Mouse (Mus musculus): ENCODE data around the gene Paox. TPM values are rescaled to one million over a fixed set of nuclear protein-coding genes. Genes with fewer than 3 reads are reported as not detected.

Paox gene
- polyA plus RNA-seq, 1 experiment from 2014 or later: 18.6 TPM

DNA sequence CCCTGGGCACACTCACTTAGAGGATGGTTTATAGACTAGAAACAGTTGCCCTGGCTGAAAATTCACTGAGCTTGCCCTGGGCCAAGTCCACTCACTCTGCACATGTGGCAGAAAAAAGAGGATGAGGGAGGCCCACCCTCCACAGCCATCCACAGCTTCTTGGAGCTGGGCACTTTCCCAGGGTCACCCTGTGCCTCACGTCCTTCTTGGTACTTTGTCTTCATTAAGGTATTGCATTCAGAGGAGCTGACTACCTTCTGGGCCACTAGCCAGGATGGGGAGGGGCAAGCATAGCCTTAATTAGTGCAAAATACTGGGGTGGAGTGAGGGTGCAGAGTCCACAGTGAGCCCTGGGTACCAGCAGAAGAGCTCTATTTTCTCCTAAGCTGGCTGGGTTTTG, 20.0 kb upstream of the Paox start:
- Histone ChIP-seq H3K4me1 (peaks cover 9% of the 10 kb centered on the region), H3K4me3 (no peak overlapping the region), H3K36me3 (replicated peaks) (no peaks in the 10 kb centered on the region), H3K27me3 (replicated peaks; ENCODE audit: low read depth, poor library complexity, severe bottlenecking) (0 out of 2 replicates have a peak, but pooled peaks cover 3% of the 10 kb centered on the region), H3K9me3 (no peaks in the 10 kb centered on the region), H3K27ac (replicated peaks) (no peak overlapping the region)
- WGBS: 62% methylated on average over 1 of the region's 1 CpGs
- no peak for DNase-seq (ENCODE audit: low spot score)

GRCm38 (mm10) chr7:140096055-140096454, 19.5 kb upstream of the Paox start:
- Histone ChIP-seq H3K4me1 (peaks cover 10% of the 10 kb centered on the region), H3K4me3 (no peak overlapping the region), H3K27ac (replicated peaks) (no peak overlapping the region), H3K36me3 (replicated peaks) (no peaks in the 10 kb centered on the region), H3K27me3 (replicated peaks; ENCODE audit: low read depth, poor library complexity, severe bottlenecking) (peaks cover 7% of the 10 kb centered on the region), H3K9me3 (no peaks in the 10 kb centered on the region)
- DNase-seq (ENCODE audit: low spot score): no peak

DNA sequence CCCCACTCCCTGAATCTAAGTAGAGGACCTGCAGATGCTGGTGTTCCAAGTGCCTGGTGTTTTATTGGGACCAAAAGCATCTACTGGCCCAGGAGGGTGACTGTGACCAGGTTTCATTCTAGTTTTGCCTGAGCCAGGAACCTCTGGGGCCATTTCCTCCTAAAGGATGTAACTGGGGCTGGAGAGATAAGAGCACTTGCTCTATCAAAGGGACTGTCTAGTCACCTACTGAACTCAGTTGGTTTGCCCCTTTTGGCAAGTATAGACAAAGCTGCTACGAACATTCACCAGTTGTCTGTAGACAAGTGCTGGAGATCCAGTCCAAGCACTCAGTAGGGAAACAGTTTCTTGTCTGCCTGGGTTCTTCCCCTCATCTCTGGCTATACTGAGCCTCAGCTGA, 17.1 kb upstream of the Paox start:
- WGBS: 89% methylated on average over 1 of the region's 1 CpGs
- DNase-seq (ENCODE audit: low spot score): no peak

GRCm38 (mm10) chr7:140101498-140101897, 14.1 kb upstream of the Paox start:
- H3K4me3 ChIP-seq: peak overlapping the region; percentile 57
- no peaks in the 10 kb centered on the region for H3K9me3 ChIP-seq
- no peak for DNase-seq (ENCODE audit: low spot score)
- peaks cover 9% of the 10 kb centered on the region for H3K27me3 ChIP-seq (replicated peaks; ENCODE audit: low read depth, poor library complexity, severe bottlenecking)
- peak overlapping the region; percentile 26; the same call in 1 of the 2 replicates for H3K27ac ChIP-seq (replicated peaks)
- H3K4me1 ChIP-seq: peaks cover 20% of the 10 kb centered on the region
- H3K36me3 ChIP-seq (replicated peaks): peaks cover 19% of the 10 kb centered on the region
- WGBS: 78% methylated on average over 10 of the region's 10 CpGs

More for the DNA sequence above, 17.1 kb upstream of the Paox start:
- H3K4me1 ChIP-seq: peaks cover 26% of the 10 kb centered on the region
- H3K9me3 ChIP-seq: no peaks in the 10 kb centered on the region
- no peaks in the 10 kb centered on the region for H3K36me3 ChIP-seq (replicated peaks)
- H3K27ac ChIP-seq (replicated peaks): no peak overlapping the region
- H3K27me3 ChIP-seq (replicated peaks; ENCODE audit: low read depth, poor library complexity, severe bottlenecking): peaks cover 9% of the 10 kb centered on the region
- no peak overlapping the region for H3K4me3 ChIP-seq

DNA sequence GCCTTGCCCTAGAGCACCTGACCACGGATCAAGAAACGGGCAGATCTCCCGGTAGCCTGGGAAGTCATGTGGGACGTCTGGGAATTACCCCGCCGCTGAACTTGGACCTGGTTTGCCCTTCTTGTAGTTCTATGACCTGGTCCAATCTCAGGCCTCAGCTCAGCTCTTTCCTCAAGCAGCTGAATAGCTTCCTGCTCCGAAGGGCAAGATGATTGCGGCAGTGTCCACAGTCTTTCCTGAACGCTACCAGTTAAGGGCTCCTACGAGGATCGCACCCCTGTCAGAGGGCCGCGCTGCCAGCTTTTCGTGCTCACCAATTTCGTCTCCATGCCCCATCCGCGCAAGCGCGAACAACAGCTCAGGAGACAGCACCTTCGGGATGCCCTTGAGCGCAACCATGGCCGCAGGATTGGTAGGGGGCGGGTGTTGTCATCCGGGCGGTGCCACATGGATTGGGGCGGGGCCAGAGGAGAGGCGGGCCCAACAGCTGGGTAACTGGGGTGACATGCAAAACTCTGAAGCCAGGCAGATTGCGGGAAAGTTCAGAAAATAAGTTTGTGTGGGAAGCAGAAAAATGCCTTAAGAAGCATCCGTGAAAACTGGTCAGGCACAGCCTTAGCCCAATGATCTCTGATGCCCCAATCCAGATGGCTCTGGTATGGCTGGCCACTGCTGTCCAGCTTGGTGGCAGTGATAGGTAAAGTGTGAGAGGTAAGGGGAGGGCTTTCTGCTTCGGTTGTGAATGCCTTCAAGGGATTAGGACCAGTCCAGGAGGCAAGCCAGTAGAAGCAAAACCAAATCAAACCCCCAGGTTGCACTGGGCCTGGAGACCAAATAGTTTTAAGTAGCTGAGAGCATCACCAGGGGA, 13.4 kb upstream of the Paox start, which contains the start of gene Fuom:
TSS of gene Fuom (minus strand) at position 449 of the 868 bp plus-strand sequence.
- peaks cover 9% of the 10 kb centered on the region for H3K27me3 ChIP-seq (replicated peaks; ENCODE audit: low read depth, poor library complexity, severe bottlenecking)
- H3K4me3 ChIP-seq: peak within 1 kb of the TSS; percentile 57
- H3K4me1 ChIP-seq: peaks cover 20% of the 10 kb centered on the region
- WGBS: 2% methylated on average over 30 of the region's 30 CpGs
- no peaks in the 10 kb centered on the region for H3K9me3 ChIP-seq
- peaks cover 25% of the 10 kb centered on the region for H3K36me3 ChIP-seq (replicated peaks)
- peak; percentile 86 for DNase-seq (ENCODE audit: low spot score)
- H3K27ac ChIP-seq (replicated peaks): peak within 1 kb of the TSS; percentile 26

DNA sequence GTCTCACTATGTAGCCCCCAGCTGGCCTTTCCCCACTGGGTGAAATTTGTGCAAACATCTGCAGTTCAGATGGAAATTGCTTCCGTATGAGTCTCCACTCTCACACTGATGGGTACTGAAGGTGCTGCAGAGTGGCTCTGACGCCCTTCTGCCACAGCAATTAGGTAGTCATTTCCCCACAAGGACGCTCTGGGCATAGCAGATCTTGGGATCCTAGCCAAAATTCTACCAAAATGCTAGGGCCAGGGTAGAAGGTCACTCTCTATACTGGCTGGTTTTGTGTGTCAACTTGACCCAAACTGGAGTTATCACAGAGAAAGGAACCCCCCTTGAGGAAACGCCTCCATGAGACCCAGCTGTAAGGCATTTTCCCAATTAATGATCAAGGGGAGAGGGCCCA, 11.6 kb upstream of the Paox start:
- Histone ChIP-seq H3K27me3 (replicated peaks; ENCODE audit: low read depth, poor library complexity, severe bottlenecking) (peaks cover 9% of the 10 kb centered on the region), H3K36me3 (replicated peaks) (peaks cover 43% of the 10 kb centered on the region), H3K27ac (replicated peaks) (no peak overlapping the region), H3K4me1 (peaks cover 20% of the 10 kb centered on the region), H3K4me3 (no peak overlapping the region), H3K9me3 (no peaks in the 10 kb centered on the region)
- WGBS: 78% methylated on average over 4 of the region's 4 CpGs
- DNase-seq (ENCODE audit: low spot score): no peak

DNA sequence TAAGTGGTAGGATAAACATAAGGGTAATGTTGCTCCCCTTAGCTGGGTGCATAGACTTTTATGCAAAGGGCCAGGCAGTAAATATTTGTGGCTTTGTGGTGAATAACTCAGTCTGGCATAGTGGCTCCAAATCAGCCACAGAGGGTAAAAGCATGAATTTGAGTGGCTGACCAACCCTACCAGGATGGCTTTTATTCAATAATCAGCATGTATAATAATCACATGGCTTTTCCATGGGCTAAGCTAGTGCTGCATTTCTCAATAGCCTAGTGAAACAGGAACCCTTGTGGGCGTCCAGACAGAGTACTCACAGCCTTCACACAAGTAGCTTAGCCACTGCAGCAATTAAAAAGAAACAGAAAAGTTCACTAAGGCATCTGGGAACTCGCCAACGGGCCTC, 3.7 kb upstream of the Paox start:
- peaks cover 9% of the 10 kb centered on the region for H3K4me1 ChIP-seq
- WGBS: 71% methylated on average over 3 of the region's 3 CpGs
- DNase-seq (ENCODE audit: low spot score): no peak
- H3K36me3 ChIP-seq (replicated peaks): peaks cover 65% of the 10 kb centered on the region
- H3K27me3 ChIP-seq (replicated peaks; ENCODE audit: low read depth, poor library complexity, severe bottlenecking): no peaks in the 10 kb centered on the region
- H3K9me3 ChIP-seq: no peaks in the 10 kb centered on the region
- H3K27ac ChIP-seq (replicated peaks): no peak overlapping the region
- H3K4me3 ChIP-seq: no peak overlapping the region

GRCm38 (mm10) chr7:140116329-140117054, 893 bp downstream of the Paox start, which contains the start of gene Echs1:
TSS of gene Echs1 (minus strand) at chr7:140116476.
- peak within 1 kb of the TSS; percentile 89 for H3K27ac ChIP-seq (replicated peaks)
- WGBS: 5% methylated on average over 28 of the region's 28 CpGs
- H3K9me3 ChIP-seq: no peaks in the 10 kb centered on the region
- DNase-seq (ENCODE audit: low spot score): peak; percentile 90
- peak within 1 kb of the TSS; percentile 72 for H3K4me3 ChIP-seq
- no peaks in the 10 kb centered on the region for H3K27me3 ChIP-seq (replicated peaks; ENCODE audit: low read depth, poor library complexity, severe bottlenecking)
- H3K4me1 ChIP-seq: peaks cover 9% of the 10 kb centered on the region
- H3K36me3 ChIP-seq (replicated peaks): peaks cover 20% of the 10 kb centered on the region

GRCm38 (mm10) chr7:140120484-140120883, 4.9 kb downstream of the Paox start:
- H3K27ac ChIP-seq (replicated peaks): no peak overlapping the region
- H3K36me3 ChIP-seq (replicated peaks): no peaks in the 10 kb centered on the region
- WGBS: 81% methylated on average over 2 of the region's 2 CpGs
- no peak for DNase-seq (ENCODE audit: low spot score)
- no peaks in the 10 kb centered on the region for H3K27me3 ChIP-seq (replicated peaks; ENCODE audit: low read depth, poor library complexity, severe bottlenecking)
- H3K4me3 ChIP-seq: no peak overlapping the region
- H3K4me1 ChIP-seq: peaks cover 10% of the 10 kb centered on the region
- H3K9me3 ChIP-seq: no peaks in the 10 kb centered on the region

DNA sequence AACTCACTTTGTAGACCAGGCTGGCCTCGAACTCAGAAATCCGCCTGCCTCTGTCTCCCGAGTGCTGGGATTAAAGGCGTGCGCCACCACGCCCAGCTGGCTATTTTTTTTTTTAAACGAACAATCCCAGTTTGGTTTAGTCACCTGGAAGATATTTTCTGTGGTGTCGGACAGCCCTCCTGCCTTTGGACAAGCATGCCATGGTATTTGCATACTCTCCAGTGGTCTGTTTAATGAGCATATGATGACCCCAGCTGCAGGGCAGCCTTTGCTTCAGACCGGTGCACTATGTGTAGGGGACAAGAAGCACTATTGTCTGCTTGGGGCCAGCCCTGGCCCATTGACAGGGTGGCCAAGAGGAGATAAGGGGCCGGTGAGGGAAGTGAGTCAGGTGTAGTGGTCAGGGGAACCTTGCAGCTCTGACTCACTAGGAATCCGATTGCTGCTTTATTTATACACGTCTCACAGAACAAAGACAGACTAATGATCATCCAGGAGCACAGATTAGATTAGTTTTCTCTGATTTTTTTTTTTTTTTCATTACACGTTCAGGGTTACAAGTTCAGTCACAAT, 5.8 kb downstream of the Paox start:
- Histone ChIP-seq H3K4me1 (peaks cover 11% of the 10 kb centered on the region), H3K36me3 (replicated peaks) (no peaks in the 10 kb centered on the region), H3K4me3 (no peak overlapping the region), H3K27ac (replicated peaks) (no peak overlapping the region), H3K9me3 (no peaks in the 10 kb centered on the region), H3K27me3 (replicated peaks; ENCODE audit: low read depth, poor library complexity, severe bottlenecking) (no peaks in the 10 kb centered on the region)
- WGBS: 75% methylated on average over 13 of the region's 13 CpGs
- no peak for DNase-seq (ENCODE audit: low spot score)

GRCm38 (mm10) chr7:140122765-140123164, 7.2 kb downstream of the Paox start:
- WGBS: 46% methylated on average over 4 of the region's 4 CpGs

GRCm38 (mm10) chr7:140124382-140124781, 8.8 kb downstream of the Paox start:
- H3K36me3 ChIP-seq (replicated peaks): peaks cover 4% of the 10 kb centered on the region
- no peak for DNase-seq (ENCODE audit: low spot score)
- H3K4me1 ChIP-seq: peaks cover 18% of the 10 kb centered on the region
- no peaks in the 10 kb centered on the region for H3K9me3 ChIP-seq
- H3K27ac ChIP-seq (replicated peaks): no peak overlapping the region
- no peak overlapping the region for H3K4me3 ChIP-seq
- 97% methylated on average over 1 of the region's 1 CpGs for WGBS
- no peaks in the 10 kb centered on the region for H3K27me3 ChIP-seq (replicated peaks; ENCODE audit: low read depth, poor library complexity, severe bottlenecking)

More at GRCm38 (mm10) chr7:140122765-140123164, 7.2 kb downstream of the Paox start:
- no peaks in the 10 kb centered on the region for H3K9me3 ChIP-seq
- no peaks in the 10 kb centered on the region for H3K36me3 ChIP-seq (replicated peaks)
- H3K27me3 ChIP-seq (replicated peaks; ENCODE audit: low read depth, poor library complexity, severe bottlenecking): no peaks in the 10 kb centered on the region
- no peak overlapping the region for H3K4me3 ChIP-seq
- peaks cover 18% of the 10 kb centered on the region for H3K4me1 ChIP-seq
- no peak for DNase-seq (ENCODE audit: low spot score)
- H3K27ac ChIP-seq (replicated peaks): no peak overlapping the region

All from embryonic facial prominence, embryonic 10.5 days (tissue).